Mouse (Mus musculus): ENCODE results near the gene Ms4a2.

The Ms4a2 gene

DNA sequence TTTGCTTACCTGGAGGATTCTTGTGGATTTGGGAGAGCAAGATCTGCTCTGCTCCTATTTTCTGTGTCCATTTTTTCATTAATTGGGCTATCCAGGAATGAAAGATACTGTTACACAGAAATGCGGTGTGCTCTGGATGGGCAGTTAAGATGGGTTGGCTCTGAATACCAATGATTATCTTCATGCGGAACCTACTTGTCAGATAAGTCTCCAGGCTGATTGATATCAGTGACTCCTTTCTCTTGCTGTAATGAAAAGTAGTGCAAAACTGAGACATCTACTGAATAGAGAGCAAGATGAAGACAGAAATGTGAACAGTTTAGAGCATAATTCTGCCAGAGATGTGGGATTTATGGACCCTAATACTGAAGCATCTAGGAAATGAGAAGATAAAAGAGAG is at the start of gene Ms4a2:
Gene Ms4a2 (minus strand): TSS at position 169 of the 400 bp plus-strand sequence.
- DNase-seq = no peak

DNA sequence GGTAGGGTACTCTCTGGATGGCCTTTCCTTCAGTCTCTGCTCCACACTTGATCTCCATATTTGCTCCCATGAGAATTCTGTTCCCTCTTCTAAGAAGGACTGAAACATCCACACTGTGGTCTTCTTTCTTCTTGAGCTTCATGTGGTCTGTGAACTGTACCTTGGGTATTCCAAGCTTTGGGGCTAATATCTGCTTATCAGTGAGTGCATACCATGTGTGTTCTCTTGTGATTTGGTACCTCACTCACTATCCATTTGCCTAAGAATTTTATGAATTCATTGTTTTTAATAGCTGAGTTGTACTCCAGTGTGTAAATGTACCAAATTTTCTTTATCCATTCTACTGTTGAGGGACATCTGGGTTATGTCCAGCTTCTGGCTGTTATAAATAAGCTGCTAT is 38.0 kb upstream of the Ms4a2 start:
- DNase-seq = no peak

DNA sequence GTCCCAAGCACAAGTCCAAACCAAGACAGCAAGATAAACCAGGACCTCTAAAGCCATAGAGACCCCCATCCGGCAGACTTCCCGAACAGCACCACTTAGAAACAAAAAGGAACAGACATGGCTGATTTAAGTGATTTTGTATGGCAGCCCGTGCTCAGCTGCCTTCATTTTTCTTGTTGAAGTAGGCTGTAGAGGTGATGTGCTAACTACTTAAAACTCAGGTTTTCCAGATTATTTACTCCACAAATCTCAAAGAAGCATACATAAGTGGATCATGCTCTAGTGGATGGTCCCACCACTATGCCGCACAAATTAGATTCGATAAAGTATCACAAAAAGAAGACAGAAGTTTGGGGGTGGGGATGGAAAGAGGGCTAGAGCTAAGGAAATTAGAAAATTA is 36.9 kb upstream of the Ms4a2 start, which contains the start of gene Oosp2:
Gene Oosp2 (minus strand): TSS at position 101 of the 400 bp plus-strand sequence.
- no peak for DNase-seq

DNA sequence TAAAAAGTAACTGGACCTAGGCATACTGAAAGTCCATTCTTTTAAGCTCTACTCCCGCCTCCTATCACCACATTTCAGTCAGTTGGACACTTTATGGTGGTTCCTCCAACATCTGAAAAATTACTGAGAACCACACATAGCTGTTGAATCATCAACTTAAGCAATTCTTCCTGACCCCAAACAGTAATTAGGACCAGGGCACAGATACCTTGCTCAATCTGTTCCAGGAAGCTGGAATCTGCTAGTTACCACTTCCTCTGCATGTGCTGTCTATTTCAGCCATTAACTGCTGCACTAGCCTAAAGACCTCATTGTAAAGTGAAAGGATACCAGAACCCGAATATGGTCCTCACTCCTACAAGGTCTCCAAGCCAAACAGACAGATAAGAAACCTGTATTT is 35.6 kb upstream of the Ms4a2 start:
- DNase-seq = no peak

DNA sequence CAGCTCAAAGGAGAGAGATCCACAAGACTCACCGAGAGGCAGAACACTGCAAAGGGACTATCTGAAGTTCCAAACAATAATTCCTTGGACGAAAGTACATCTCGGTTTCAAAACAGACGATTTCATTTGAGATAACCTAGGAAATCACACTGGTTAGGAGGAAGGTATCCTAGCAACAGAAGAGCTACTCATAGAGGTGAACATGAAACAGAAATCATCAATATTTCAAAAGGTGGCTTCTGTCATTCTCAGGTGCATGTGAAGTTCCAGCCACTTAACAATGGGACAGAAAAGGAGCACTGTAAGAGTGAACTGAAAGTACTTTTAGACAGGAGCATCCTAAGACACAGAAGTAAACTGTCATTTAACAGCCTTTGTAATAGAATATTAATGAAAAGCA is 26.0 kb upstream of the Ms4a2 start:
- no peak for DNase-seq

DNA sequence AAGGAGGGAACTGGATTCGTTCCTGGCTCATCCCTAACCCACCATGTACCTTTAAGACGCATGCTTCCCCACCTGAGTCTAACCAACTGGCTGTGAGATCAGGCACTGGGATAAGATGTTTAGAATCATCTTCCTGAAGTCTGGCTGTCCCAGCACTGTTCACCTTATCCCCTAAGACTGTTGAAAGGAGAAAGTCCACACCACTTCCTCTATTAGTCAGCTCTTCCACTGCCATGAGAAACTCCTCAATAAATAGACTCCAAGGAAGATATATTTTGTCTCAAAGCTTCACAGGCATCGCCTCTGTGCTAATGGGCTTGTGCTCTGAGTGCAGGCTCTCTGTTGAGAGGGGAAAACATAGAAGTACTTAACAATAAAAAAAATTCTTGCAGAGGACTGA is 22.6 kb upstream of the Ms4a2 start:
- DNase-seq = no peak

DNA sequence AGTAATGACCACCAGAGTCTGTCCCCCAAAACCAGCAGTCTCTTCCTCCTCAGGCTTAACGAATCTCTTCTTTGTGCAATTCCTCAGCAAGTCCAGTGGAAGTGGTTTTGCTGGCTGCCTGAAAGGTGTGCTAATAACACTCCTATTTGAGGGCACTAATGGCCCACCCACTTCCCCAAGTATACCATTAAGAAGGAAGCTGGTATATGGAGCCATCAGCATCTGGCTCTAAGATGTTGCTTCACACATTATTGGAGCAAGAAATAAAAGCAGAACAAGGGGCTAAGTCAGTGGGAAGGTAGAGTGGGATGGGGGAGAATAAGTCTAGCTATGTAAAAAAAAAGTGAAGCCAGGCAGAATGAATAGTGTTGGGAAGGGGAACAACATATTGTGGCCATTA is 17.2 kb upstream of the Ms4a2 start, which contains the start of gene Ms4a3:
Gene Ms4a3 (minus strand): TSS at position 120 of the 400 bp plus-strand sequence.
- no peak for DNase-seq

DNA sequence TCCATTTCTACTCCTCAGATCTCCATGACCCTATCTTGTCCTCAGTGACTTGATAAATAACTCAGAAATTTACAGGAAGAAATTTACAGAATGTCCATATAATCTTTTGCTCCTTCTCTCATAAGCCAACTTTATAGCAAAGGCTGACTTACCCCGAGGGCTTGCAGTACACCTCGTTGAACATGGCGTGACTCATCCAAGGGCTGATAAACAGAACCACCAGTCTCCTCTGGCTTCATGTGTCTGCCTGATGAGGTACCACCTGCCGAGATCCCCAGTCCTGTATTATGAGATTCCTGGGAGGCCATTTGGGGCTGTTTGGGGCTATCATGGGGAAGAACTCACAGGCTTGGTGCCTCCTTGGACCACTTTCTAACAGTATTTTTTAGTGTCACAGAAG is 15.5 kb upstream of the Ms4a2 start:
- no peak for DNase-seq

DNA sequence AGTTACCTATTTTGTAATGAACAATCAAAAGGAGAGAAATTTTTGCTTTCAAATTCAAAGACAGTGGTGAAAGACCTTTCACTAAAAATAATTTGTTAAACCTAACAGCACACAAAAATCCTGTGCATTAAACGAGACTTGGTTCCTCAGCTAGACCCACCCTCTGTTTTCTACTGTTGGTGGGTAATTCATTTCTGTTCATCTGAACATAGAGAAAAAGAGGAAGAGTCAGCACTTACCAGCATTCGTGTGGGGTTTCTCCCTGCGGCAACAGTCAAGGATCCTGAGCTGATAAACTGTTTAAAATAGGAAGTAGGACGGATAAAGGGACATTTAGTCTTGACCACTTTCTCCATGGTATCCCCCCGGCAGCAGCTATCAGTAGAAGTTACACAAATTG is 12.1 kb upstream of the Ms4a2 start:
- no peak for DNase-seq

DNA sequence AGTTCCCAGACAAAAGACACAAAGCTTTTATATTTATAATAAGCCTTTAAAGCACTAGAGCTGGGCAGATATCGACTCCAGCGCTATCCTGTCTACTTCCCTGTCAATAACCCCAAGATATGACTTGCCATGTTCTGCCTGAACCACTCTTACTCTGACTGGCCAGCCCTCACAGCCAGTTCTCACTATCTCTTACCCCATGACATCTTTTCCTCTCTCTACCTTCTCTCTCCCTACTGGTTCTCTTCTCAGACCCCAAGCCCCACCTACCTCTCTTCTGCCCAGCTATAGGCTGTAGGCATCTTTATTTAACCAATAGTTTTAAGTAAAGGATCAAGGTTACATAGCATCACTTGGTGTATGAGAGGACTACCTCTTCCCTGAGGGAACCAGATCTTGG is 10.8 kb upstream of the Ms4a2 start:
- no peak for DNase-seq

DNA sequence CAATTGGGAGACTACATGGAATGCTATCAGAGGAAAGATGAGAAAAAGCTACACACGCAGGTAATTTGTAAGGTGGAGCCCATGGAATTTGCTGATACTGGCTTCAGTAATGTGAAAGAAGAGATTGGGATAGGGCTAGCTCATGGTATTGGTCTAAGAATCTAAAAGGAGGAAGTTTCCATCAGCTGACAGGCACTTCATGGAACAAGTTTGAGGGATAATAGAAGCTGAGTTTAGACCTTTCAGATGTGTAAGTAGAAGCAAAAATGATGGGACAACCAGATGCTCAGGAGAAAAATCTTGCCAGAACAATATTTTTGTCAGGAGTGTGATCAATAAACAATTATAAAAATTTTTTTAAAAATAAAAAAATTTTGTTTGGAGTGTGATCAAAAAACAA is 10.2 kb upstream of the Ms4a2 start:
- DNase-seq = no peak

DNA sequence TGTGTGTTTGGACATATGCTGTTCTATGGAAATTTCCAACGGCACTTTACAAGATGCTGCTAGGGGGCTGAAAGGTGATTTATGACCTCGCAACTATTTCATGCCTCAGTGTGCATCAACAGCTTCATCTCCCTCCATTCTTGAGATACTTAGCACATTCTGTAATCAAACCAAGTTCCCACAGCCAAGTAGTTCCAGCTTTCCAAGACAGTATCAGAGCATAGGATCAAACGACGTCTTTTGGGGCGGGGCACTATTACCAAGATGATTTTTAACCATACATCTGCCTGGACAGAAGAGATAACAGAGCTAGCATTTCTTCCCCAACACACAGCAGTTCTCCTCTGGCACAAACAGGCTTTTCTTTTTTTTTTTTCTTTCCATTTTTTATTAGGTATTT is 1.7 kb upstream of the Ms4a2 start:
- DNase-seq = no peak

DNA sequence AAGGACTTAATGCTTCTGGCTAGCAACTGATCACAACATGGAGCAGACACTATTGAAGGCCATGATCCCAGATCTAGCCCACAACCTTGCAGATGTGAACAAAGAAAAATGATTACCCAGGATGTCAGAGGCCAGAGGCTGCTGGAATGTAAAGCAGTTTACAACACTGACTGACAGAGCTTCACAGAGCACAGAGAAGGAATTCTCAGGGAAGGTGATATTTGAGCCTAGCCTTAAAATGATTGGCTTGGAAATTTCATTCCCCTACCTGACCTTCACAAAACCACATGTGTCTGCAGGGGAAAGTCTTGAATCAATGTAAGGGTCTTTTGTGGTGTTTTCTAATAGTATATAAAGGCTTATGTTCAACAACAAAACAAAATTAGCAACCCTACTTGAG is 1.3 kb upstream of the Ms4a2 start:
- no peak for DNase-seq

DNA sequence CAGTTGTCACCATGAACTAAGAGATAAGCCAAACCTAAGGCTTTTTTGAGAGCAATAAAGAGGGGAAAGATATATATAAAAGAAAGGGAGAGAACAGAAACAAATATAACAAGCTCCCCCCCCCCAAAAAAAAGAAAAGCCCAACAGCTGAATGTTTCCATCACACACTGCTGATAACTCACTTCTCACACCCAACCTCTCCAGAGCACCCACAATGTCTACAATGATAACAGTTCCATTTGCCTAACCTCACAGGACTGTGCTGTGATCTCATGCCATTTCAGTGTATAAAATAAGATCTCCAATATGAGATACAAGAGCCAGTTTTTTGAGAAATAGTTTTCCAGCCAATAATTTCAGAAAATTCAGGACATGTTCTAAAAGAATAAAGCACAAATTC is 5.5 kb downstream of the Ms4a2 start:
- DNase-seq = no peak

DNA sequence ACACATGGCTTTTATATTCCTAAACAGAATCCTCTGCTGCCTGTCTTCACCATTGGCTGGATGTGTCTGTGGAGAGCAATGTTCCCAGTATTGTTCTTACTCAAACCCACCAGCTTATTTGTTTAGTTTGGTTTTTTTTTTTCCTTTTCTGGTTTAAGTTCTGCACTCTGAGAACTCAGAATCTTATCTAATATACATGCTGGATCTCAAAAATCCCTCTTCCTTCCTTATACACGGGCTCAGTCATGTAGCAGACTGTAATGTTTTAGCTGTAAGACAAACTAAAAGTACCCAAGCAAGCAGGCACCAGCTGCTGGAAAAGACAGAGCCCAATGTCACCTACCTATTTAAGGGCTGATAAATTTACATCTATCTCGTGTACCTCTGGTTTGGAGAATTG is 8.7 kb downstream of the Ms4a2 start:
- no peak for DNase-seq

DNA sequence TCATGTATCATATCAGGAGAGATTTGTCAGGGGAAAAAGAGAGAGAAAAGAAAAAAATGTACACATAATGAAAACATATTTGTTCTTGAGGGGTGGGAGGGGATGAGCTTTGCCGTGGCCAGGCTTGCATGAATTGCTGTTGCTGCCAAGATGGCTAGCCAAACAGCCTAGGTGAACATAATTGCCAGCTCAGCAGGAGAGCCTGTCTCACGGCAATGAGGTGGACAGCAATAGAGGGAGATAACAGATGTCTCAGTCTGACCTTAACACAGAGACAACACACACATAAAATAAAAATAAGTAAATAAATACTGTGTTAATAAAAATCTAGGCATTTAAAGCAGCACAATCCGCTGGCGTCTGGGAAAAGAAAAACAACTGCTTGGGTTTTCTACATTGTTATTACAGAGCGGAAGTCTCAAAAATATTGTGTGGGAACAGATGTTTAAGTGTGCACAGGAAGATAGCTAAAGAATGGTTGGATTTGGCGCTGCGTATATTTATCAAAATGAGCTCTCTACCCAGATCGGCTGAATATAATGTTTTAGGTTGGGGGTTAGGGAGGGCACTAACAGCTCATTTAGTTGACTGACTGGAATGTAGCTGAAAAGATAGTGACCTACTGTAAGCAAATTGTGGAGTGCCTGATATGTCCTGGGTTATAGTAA is 9.6 kb downstream of the Ms4a2 start:
- DNase-seq = no peak

DNA sequence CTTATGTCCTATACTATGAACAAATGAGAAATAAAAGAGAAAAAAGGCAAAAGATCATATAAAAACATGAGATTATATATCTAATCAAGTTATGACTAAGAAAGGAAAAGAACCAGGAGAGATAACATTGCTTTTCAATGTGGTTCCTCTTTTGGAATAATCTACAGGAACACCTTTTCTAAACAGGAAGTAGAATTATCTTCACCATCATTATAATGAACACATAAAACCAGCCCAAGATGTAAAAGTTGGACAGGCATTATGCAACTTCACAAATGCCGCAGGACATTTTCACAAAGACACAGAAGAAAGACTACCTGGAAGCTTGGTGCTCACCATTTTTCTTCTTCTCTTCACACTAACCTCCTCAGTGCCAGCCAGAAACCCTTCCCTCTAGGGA is 10.4 kb downstream of the Ms4a2 start:
- DNase-seq = no peak

DNA sequence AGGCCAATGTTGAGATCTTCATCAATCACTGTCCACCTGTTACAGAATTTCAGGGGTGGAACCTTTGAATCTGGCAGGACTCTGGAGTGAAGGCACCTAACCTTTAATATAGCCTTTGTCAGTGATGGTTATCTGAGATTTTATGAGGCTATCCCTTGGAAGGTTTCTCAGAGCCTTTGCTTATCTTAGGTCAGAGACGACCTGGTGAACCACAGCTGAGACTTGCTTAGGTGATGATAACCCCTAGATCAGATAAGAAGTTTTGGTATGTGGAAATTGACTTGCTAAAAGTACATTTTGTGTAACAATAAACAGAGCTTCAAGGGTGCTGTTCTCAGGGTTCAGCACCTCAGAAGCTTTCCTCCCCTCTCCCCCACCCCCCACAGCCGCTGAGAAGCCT is 11.2 kb downstream of the Ms4a2 start:
- DNase-seq = no peak

DNA sequence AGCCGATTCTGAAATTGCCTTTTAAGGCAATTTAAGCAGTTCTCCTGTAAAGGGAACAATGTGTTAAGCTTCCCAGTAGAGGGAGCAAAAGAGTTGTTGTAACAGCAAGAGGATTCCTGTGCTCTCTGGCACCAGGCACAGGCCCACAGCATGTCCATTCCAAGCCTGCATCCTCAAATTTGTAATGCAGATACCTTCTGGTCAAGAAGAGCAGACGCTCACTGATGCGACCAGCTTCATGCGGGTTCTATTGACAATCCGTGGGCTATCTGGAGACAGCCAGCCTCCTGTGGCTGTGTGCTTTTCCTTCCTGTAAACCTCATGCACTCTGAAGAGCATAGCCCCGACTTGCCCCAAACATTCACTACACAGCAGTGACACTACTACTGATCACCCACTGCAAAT is 12.0 kb downstream of the Ms4a2 start:
- peak; percentile 8 for DNase-seq

DNA sequence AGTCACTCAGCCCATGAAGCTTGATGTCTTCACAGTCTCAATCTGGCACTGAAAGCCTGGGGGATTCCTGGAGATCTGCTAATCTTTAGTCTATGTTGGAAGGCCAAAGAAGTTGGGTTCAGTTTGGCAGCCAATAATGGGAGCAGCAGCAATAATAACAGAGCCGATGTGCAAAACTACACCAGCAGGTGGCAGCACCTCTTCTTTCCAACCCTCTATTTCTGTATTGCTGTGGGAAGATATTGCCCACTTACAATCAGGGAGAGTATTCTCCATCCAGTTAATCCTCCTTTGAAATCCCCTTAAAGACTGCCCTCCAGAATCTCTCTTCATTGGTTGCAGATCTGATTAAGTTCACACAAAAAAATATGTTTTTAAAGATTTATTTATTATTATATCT is 15.3 kb downstream of the Ms4a2 start:
- DNase-seq = peak; percentile 34

DNA sequence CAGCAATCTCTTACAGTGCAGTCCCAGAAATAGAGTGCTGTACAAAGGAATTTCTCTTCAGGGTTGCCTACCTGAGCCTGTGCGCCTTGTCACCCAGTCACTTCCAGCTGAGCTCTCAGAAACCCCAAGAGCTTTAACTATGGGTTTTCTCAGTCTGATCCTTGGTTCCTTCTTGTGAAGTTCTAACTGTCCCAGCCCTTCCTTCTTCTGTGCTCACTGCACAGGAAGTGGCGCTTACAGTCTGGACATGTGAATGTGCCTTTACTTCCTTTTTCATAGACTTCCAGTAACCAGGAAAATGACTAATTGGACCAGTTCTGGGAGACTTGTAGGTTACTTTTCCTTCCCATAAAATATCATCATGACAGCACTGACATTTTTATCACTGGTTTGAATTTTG is 18.9 kb downstream of the Ms4a2 start, which contains the start of gene Ms4a6d:
Gene Ms4a6d (minus strand): TSS at position 247 of the 400 bp plus-strand sequence.
- DNase-seq = no peak

DNA sequence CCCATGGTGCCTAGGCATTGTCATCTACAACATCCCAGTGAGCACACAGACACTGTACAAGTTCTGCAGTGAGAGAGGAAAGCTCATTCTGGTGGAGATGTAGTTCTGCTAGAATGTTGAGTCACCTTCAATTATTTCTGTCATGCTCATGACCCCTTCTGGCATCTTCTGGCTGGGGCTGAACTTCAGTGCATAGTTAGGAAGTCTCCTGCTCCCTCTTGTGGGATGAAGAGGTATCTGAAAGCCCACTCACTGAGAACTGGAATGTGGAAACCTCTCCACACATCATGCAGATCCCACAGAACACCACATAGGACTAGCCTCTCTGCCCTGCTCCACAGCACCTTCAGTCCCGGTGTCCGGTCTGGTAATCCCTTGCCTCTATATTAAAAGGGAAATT is 21.5 kb downstream of the Ms4a2 start:
- DNase-seq = no peak

DNA sequence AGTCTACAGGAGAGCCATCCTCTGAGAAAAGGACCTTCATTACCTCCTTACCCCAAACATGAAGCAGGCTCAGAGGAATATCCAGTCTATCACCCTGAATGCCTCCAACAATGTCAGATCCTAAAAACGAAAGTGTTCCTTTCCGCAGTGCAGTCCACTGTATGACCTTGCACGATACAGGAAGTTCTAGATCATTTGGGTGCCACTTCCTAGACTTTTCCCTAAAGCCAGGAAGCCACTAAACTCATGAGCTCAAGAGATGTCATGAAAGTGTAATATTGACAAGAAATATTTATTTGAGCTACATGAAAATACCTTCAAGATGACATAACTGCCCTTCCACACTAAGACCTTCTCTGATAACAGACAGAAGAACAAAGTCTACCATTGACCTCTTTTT is 22.2 kb downstream of the Ms4a2 start:
- no peak for DNase-seq

DNA sequence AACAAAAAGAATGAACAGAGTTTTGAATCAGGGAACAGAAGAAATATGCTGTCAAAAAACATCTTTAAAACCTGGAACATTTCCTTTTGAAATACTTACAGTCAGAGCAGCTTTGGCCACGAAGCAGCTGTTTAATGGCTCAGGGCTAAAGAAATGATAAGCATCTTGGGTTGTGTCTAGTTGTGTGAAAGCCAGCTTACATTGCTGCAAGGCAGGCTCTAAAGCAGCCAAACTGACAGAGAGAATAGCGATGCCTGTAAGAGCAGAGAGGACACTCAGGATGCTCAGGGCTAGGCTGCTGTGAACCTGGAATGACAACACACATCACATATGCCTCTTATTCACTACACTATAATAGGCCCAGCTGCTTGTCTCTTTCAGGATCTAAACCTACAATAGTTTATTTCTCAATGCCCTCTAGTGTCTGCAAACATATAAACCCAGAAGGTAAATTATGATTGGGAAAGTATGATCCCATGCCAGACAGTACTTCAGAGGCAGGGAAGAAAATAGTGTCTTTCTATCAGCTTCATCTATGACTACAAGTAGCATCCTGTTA is 33.5 kb downstream of the Ms4a2 start:
- DNase-seq = no peak

DNA sequence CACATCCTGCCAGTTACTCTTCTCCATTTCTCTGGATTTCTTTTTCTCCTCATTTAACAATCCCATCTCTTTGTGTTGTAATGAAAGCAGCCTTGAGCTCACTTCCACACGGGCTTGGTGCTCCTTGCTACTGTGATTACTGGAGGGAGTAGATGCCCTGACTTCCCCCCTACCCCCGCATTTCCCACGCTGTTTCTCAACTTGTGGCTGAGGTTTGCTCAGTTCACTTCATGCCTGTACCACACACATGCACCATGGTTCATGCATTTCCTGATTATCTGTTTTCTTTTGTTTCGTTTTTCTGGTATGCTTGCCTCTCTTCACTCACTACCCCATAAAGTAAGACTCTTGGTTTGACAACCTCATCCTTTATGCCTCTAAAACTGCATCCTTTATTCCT is 34.3 kb downstream of the Ms4a2 start:
- no peak for DNase-seq

All from right cerebral cortex, postnatal 14 days (tissue).